Mouse (Mus musculus): Measurements from ENCODE around the gene Fosl1. TPM values are rescaled to one million over a fixed set of nuclear protein-coding genes. Genes with fewer than 3 reads are reported as not detected.

The Fosl1 gene
- polyA plus RNA-seq, 1 experiment from 2014 or later, result not detected

- Histone ChIP-seq H3K4me1 (peaks cover 47% of the 10 kb centered on the region), H3K4me3 (peak within 1 kb of the TSS; percentile 81), H3K4me2 (replicated peaks) (peak within 1 kb of the TSS; percentile 98), H3K36me3 (peaks cover 22% of the 10 kb centered on the region), H3K9ac (replicated peaks) (peak within 1 kb of the TSS; percentile 82), H3K27me3 (peaks cover 15% of the 10 kb centered on the region), H3K27ac (replicated peaks) (peak within 1 kb of the TSS; percentile 73), H3K9me3 (no peaks in the 10 kb centered on the region)
- WGBS, result under 1% methylated on average over 32 of the region's 32 CpGs
- ATAC-seq (ENCODE audit: low FRiP score, low read depth), result peak; percentile 57
Observed at GRCm38 (mm10) chr19:5460465-5460911, 13.1 kb downstream of the Fosl1 start, which contains the start of gene Fibp. Gene Fibp (plus strand): TSS chr19:5460615.

- 88% methylated on average over 6 of the region's 6 CpGs for WGBS
- Histone ChIP-seq H3K9me3 (no peaks in the 10 kb centered on the region), H3K4me3 (peak overlapping the region; percentile 81), H3K27ac (replicated peaks) (no peak overlapping the region), H3K27me3 (peaks cover 15% of the 10 kb centered on the region), H3K4me1 (peaks cover 37% of the 10 kb centered on the region), H3K4me2 (replicated peaks) (peak overlapping the region; percentile 98), H3K36me3 (peaks cover 31% of the 10 kb centered on the region), H3K9ac (replicated peaks) (peak overlapping the region; percentile 82; the same call in 1 of the 2 replicates)
- ATAC-seq (ENCODE audit: low FRiP score, low read depth), result no peak
Observed at GRCm38 (mm10) chr19:5461411-5461810, 14.1 kb downstream of the Fosl1 start.

- H3K4me1 ChIP-seq, result peaks cover 28% of the 10 kb centered on the region
- H3K9me3 ChIP-seq, result no peaks in the 10 kb centered on the region
- H3K4me2 ChIP-seq (replicated peaks), result no peak overlapping the region
- no peak overlapping the region for H3K27ac ChIP-seq (replicated peaks)
- H3K36me3 ChIP-seq, result peaks cover 46% of the 10 kb centered on the region
- no peak overlapping the region for H3K4me3 ChIP-seq
- peaks cover 13% of the 10 kb centered on the region for H3K27me3 ChIP-seq
- no peak for ATAC-seq (ENCODE audit: low FRiP score, low read depth)
- H3K9ac ChIP-seq (replicated peaks), result no peak overlapping the region
- 91% methylated on average over 9 of the region's 9 CpGs for WGBS
Observed at GRCm38 (mm10) chr19:5463212-5463611, 15.9 kb downstream of the Fosl1 start.

- ATAC-seq (ENCODE audit: low FRiP score, low read depth), result peak; percentile 69
- H3K4me1 ChIP-seq, result peaks cover 26% of the 10 kb centered on the region
- H3K4me3 ChIP-seq, result peak overlapping the region; percentile 30
- H3K27ac ChIP-seq (replicated peaks), result peak overlapping the region; percentile 21; the same call in 1 of the 2 replicates
- WGBS, result 46% methylated on average over 15 of the region's 15 CpGs
- no peaks in the 10 kb centered on the region for H3K9me3 ChIP-seq
- H3K4me2 ChIP-seq (replicated peaks), result peak overlapping the region; percentile 46
- H3K9ac ChIP-seq (replicated peaks), result peak overlapping the region; percentile 52; the same call in 1 of the 2 replicates
- peaks cover 5% of the 10 kb centered on the region for H3K27me3 ChIP-seq
- H3K36me3 ChIP-seq, result peaks cover 46% of the 10 kb centered on the region
Observed at GRCm38 (mm10) chr19:5463791-5464562, 16.6 kb downstream of the Fosl1 start.

GRCm38 (mm10) chr19:5465037-5465436 lies 17.7 kb downstream of the Fosl1 start:
- Histone ChIP-seq H3K9me3 (no peaks in the 10 kb centered on the region), H3K27me3 (no peaks in the 10 kb centered on the region), H3K4me3 (no peak overlapping the region), H3K4me2 (replicated peaks) (no peak overlapping the region), H3K9ac (replicated peaks) (no peak overlapping the region), H3K4me1 (peaks cover 22% of the 10 kb centered on the region), H3K36me3 (peaks cover 46% of the 10 kb centered on the region), H3K27ac (replicated peaks) (no peak overlapping the region)
- whole genome bisulfite sequencing, result 93% methylated on average over 8 of the region's 8 CpGs
- ATAC-seq (ENCODE audit: low FRiP score, low read depth), result no peak

- peaks cover 46% of the 10 kb centered on the region for H3K36me3 ChIP-seq
- ATAC-seq (ENCODE audit: low FRiP score, low read depth), result no peak
- H3K9me3 ChIP-seq, result no peaks in the 10 kb centered on the region
- H3K9ac ChIP-seq (replicated peaks), result no peak overlapping the region
- no peak overlapping the region for H3K27ac ChIP-seq (replicated peaks)
- 93% methylated on average over 6 of the region's 6 CpGs for WGBS
- no peaks in the 10 kb centered on the region for H3K27me3 ChIP-seq
- H3K4me3 ChIP-seq, result no peak overlapping the region
- no peak overlapping the region for H3K4me2 ChIP-seq (replicated peaks)
- H3K4me1 ChIP-seq, result peaks cover 10% of the 10 kb centered on the region
Observed at GRCm38 (mm10) chr19:5466916-5467500, 19.7 kb downstream of the Fosl1 start.

GRCm38 (mm10) chr19:5468374-5468773 lies 21.0 kb downstream of the Fosl1 start, which contains the start of gene Ctsw:
Gene Ctsw (minus strand): TSS chr19:5468507.
- Histone ChIP-seq H3K4me1 (peaks cover 10% of the 10 kb centered on the region), H3K9ac (replicated peaks) (no peak within 1 kb of the TSS), H3K27ac (replicated peaks) (no peak within 1 kb of the TSS), H3K4me3 (no peak within 1 kb of the TSS), H3K36me3 (peaks cover 35% of the 10 kb centered on the region), H3K27me3 (no peaks in the 10 kb centered on the region), H3K9me3 (no peaks in the 10 kb centered on the region), H3K4me2 (replicated peaks) (no peak within 1 kb of the TSS)
- ATAC-seq (ENCODE audit: low FRiP score, low read depth), result no peak
- WGBS, result 59% methylated on average over 5 of the region's 5 CpGs

- 49% methylated on average over 5 of the region's 5 CpGs for WGBS
- no peak for ATAC-seq (ENCODE audit: low FRiP score, low read depth)
- Histone ChIP-seq H3K27ac (replicated peaks) (no peak overlapping the region; the same call in 1 of the 2 replicates), H3K36me3 (peaks cover 10% of the 10 kb centered on the region), H3K4me3 (no peak overlapping the region), H3K9ac (replicated peaks) (no peak overlapping the region), H3K4me1 (peaks cover 25% of the 10 kb centered on the region), H3K4me2 (replicated peaks) (no peak overlapping the region), H3K27me3 (no peaks in the 10 kb centered on the region), H3K9me3 (no peaks in the 10 kb centered on the region)
Observed at GRCm38 (mm10) chr19:5471846-5472245, 24.5 kb downstream of the Fosl1 start.

- peaks cover 25% of the 10 kb centered on the region for H3K4me1 ChIP-seq
- no peak overlapping the region for H3K27ac ChIP-seq (replicated peaks)
- H3K9me3 ChIP-seq, result no peaks in the 10 kb centered on the region
- H3K4me2 ChIP-seq (replicated peaks), result no peak overlapping the region
- no peak overlapping the region for H3K4me3 ChIP-seq
- WGBS, result 82% methylated on average over 3 of the region's 3 CpGs
- no peak for ATAC-seq (ENCODE audit: low FRiP score, low read depth)
- H3K27me3 ChIP-seq, result no peaks in the 10 kb centered on the region
- no peak overlapping the region for H3K9ac ChIP-seq (replicated peaks)
- peaks cover 3% of the 10 kb centered on the region; the same call in 1 of the 2 replicates for H3K36me3 ChIP-seq
Observed at GRCm38 (mm10) chr19:5472857-5473256, 25.5 kb downstream of the Fosl1 start.

- Histone ChIP-seq H3K9me3 (no peaks in the 10 kb centered on the region), H3K4me1 (peaks cover 25% of the 10 kb centered on the region), H3K36me3 (peaks cover 6% of the 10 kb centered on the region; the same call in 1 of the 2 replicates), H3K4me3 (peak within 1 kb of the TSS; percentile 63), H3K27ac (replicated peaks) (peak within 1 kb of the TSS; percentile 71), H3K9ac (replicated peaks) (peak within 1 kb of the TSS; percentile 92), H3K27me3 (no peaks in the 10 kb centered on the region), H3K4me2 (replicated peaks) (peak within 1 kb of the TSS; percentile 97)
- ATAC-seq (ENCODE audit: low FRiP score, low read depth), result peak; percentile 59
- WGBS, result under 1% methylated on average over 22 of the region's 22 CpGs
Observed at GRCm38 (mm10) chr19:5473720-5474119, 26.4 kb downstream of the Fosl1 start, which contains the start of gene Efemp2. Gene Efemp2 (plus strand): TSS chr19:5473954.

GRCm38 (mm10) chr19:5474281-5475068 lies 27.1 kb downstream of the Fosl1 start:
- ATAC-seq (ENCODE audit: low FRiP score, low read depth), result peak; percentile 71
- peak overlapping the region; percentile 92 for H3K9ac ChIP-seq (replicated peaks)
- peak overlapping the region; percentile 71 for H3K27ac ChIP-seq (replicated peaks)

More at GRCm38 (mm10) chr19:5474281-5475068, 27.1 kb downstream of the Fosl1 start:
- Histone ChIP-seq H3K9me3 (no peaks in the 10 kb centered on the region), H3K27me3 (no peaks in the 10 kb centered on the region), H3K4me3 (peak overlapping the region; percentile 63), H3K4me1 (peaks cover 25% of the 10 kb centered on the region), H3K36me3 (peaks cover 7% of the 10 kb centered on the region; the same call in 1 of the 2 replicates), H3K4me2 (replicated peaks) (peak overlapping the region; percentile 97)
- WGBS, result under 1% methylated on average over 61 of the region's 68 CpGs
